11 mouse cellular contexts compared by ENCODE assay signal in genomic region chr9:124478081-124478480, GRCm38 (mm10). TPM values are rescaled to one million over a fixed set of nuclear protein-coding genes. Genes with fewer than 3 reads are reported as not detected.
A peak's percentile ranks its signal among the peaks of the same experiment; 100 is the strongest.
DNase-seq lines count a peak whose midpoint lies in the region; ATAC-seq and TF ChIP-seq lines count a peak whose summit lies in the region.
"Had no signal": no experiment of that assay in that cellular context is flagged by ENCODE, and none has a peak within 500 bp of the region (broad histone marks: within the 10 kb centered on the region; RNA-seq: fewer than 3 reads in every experiment).

No protein-coding gene starts in this region.

- TF ChIP-seq CTCF in gastrocnemius, adult 2 months (IDR thresholded peaks at IDR 0.05) = no peak
- no peak for TF ChIP-seq CTCF in thymus, adult 2 months (IDR thresholded peaks at IDR 0.05; ENCODE audit: borderline replicate concordance, control insufficient read depth, extremely low read depth, insufficient read depth, low read length, poor library complexity)

- intact Hi-C loops in gastrocnemius, adult 2 months (cut with DNase I) = no loop called here

- peak; percentile 33 for DNase-seq in gastrocnemius, adult 2 months
- no peak for DNase-seq in gastrocnemius, adult 18-20 months (ENCODE audit: low spot score)
- no peak for DNase-seq in thymus, adult 2 months
- no peak for DNase-seq in thymus, postnatal 4 days
- DNase-seq in kidney, postnatal 4 days = peak; percentile 41 to 54
- DNase-seq in testis, postnatal 10 days (ENCODE audit: low spot score) = peak; percentile 54
- no peak for DNase-seq in layer of hippocampus, adult 9-11 months

- H3K4me3 ChIP-seq in gastrocnemius, adult 2 months = no peak overlapping the region
- H3K4me3 ChIP-seq in thymus, adult 2 months (ENCODE audit: control insufficient read depth, insufficient read depth, low read length) = no peak overlapping the region

- peaks cover 4% of the 10 kb centered on the region for H3K4me1 ChIP-seq in thymus, adult 2 months (replicated peaks; ENCODE audit: control insufficient read depth, insufficient read depth, low read length)

- no peak for TF ChIP-seq POLR2A in thymus, adult 2 months (IDR thresholded peaks at IDR 0.05; ENCODE audit: control insufficient read depth, extremely low read depth, insufficient read depth, low read length, poor library complexity)

- H3K27ac ChIP-seq in gastrocnemius, adult 2 months = no peak overlapping the region
- peak overlapping the region; percentile 33; the same call in 1 of the 2 replicates for H3K27ac ChIP-seq in thymus, adult 2 months (ENCODE audit: control insufficient read depth, insufficient read depth, low read length)
- H3K27ac ChIP-seq: hindbrain, postnatal 0 days had no signal

- no peak for ATAC-seq in erythroid progenitor cell, adult 5-6 weeks (replicated peaks; ENCODE audit: low FRiP score, poor library complexity, severe bottlenecking)
- ATAC-seq: hindbrain, postnatal 0 days had no signal

- H3K36me3 ChIP-seq in thymus, adult 2 months (ENCODE audit: control insufficient read depth, insufficient read depth, low read length) = no peaks in the 10 kb centered on the region

- no peaks in the 10 kb centered on the region for H3K27me3 ChIP-seq in thymus, adult 2 months (ENCODE audit: control insufficient read depth, insufficient read depth, low read length)

- WGBS in thymus, adult 2 months = 4% methylated on average over 3 of the region's 3 CpGs

RNA-seq across cellular contexts. Expression of gene Ppp2r3d, which starts 1.4 kb away (rescaled TPM):
- total RNA-seq in gastrocnemius, adult 2 months (2021) = 10 to 100 TPM; 29.8 to 36.0 TPM
- 10 to 100 TPM; 27.9 to 30.0 TPM for total RNA-seq in gastrocnemius, adult 18-20 months (2021)
- polyA plus RNA-seq in thymus, adult 2 months (2012; rRNA removed) = 497 and 584 TPM in 2 replicates
- 5.4 and 5.9 TPM in 2 replicates for total RNA-seq in erythroid progenitor cell, adult 5-6 weeks (2015; ENCODE audit: low replicate concordance)
- total RNA-seq in erythroid progenitor cell, adult 5-6 weeks (2017; ENCODE audit: low replicate concordance) = 9.6 TPM in 1 of 2 replicates, not detected in the other

RNA-seq across cellular contexts. Expression of gene Gm21836, which starts 15.5 kb away (rescaled TPM):
- total RNA-seq in gastrocnemius, adult 2 months (2021) = not detected
- total RNA-seq in gastrocnemius, adult 18-20 months (2021) = not detected
- not detected in 2 replicates for polyA plus RNA-seq in thymus, adult 2 months (2012; rRNA removed)
- total RNA-seq in erythroid progenitor cell, adult 5-6 weeks (2015; ENCODE audit: low replicate concordance) = not detected in 2 replicates
- not detected in 2 replicates for total RNA-seq in erythroid progenitor cell, adult 5-6 weeks (2017; ENCODE audit: low replicate concordance)
- total RNA-seq: hindbrain, postnatal 0 days had no signal
- polyA plus RNA-seq: brain, embryonic 14.5 days; hindbrain, postnatal 0 days; liver, embryonic 11.5 days had no signal

Comparison
In these comparisons a context has a peak if more than half of its experiments do, and no peak if none do; other contexts are left out.
1. DNase-seq: peak in gastrocnemius, adult 2 months (single experiment), kidney, postnatal 4 days (2 of 2) and testis, postnatal 10 days (single experiment); none in gastrocnemius, adult 18-20 months (single experiment), thymus, adult 2 months (single experiment), thymus, postnatal 4 days (single experiment) and layer of hippocampus, adult 9-11 months (single experiment).